Mouse (Mus musculus) neutrophil, adult 5-6 weeks (primary cell): ENCODE measurements around the gene Dnah3. TPM values are rescaled to one million over a fixed set of nuclear protein-coding genes. Genes with fewer than 3 reads are reported as not detected.
A peak's percentile ranks its signal among the peaks of the same experiment; 100 is the strongest.

Experiments
- ATAC-seq: fragments of 151-379, 151-347 bp; 2 replicates; pipeline ENCODE4 v1.8.0; 2017; ENCODE audit warnings: mild to moderate bottlenecking, moderate TSS enrichment; ENCODE audit not compliant: insufficient number of reproducible peaks, poor library complexity, low FRiP score, severe bottlenecking; ENCODE audit errors: extremely low read depth
- total RNA-seq: library from RNA; stranded (forward); fragments of 200-1000 nt; gene quantifications from 2 replicates; pipeline ENCODE4 v1.2.3, GENCODE M21; 2017

Gene Dnah3
- total RNA-seq, 1 experiment from 2014 or later, result not detected

GRCm38 (mm10) chr7:119960546-119960945, 134.5 kb downstream of the Dnah3 start:
- no peak for ATAC-seq

DNA sequence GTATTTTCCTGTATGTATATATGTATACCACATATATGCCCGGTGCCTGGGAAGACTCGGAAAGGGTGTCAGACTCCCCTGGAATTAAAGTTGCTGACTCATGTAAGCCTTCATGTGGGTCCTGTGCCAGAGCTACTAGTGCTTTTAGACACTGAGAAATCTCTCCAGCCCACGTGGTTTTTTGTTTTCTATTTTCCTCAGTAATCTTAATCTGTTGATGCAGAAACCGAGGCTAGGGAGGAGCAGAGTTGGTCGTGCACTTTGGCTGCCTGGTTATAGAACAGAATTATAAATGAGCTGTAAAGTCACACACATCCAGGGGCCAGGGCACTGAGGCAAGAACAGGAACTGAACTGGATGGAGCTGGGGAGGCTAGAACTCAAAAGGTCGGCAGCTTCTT, 135.1 kb downstream of the Dnah3 start:
- no peak for ATAC-seq

DNA sequence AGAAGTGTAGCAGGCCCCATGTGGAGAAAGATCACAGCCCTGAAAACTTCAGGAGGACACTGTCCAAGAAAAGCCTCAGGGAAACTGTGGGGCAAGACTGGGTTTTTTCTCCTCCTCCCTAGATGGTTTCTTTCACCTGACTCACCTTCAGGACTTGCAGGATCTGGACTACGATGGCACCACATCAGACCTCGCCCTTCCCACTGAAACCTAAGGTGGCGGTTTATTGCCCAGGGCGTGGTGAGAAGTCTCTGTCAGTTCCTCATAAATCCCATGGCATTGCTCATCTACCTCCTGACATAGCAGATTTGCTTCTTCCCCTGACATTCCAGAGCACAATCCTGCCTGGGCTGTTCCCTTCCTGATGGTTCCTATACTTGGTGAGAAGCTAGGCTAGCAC, 135.6 kb downstream of the Dnah3 start:
- ATAC-seq, result no peak

DNA sequence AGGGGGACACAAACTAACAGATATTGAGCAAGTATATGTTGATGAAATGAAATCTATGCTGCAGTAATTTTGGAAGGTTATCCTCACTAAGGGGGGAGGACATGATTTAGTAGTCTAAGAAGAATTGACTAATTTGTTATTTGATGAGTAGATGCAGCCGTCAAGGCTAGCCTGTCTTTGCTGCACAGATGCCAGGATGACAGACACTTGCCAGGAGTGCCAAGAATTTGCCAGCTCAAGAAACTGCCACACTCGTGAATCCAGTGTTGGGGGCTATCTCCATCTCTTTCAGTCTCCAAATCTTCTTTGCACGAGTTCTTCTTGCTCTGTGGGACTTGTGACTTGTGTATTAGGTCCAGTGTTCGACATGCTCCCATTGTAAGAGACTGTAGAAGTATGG, 136.0 kb downstream of the Dnah3 start:
- ATAC-seq, result no peak

DNA sequence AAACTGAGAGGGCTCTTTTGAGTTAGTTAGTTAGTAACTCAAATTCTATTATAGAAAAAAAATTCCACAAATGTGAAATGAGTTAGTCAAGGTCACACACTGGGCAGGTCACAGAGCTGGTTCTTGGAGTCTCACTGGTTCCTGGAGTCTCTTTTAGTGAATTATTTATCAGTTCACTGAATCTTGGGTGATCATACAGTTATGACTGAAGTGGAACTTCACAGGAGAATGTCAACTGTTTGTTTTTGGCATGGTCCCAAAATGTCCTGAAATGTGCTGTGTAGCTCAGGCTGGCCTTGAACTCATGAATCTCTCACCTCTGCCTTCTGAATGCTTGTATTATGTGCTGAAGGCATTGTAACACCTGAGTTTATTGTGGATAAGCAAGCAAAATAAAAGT, 137.7 kb downstream of the Dnah3 start:
- ATAC-seq, result no peak

DNA sequence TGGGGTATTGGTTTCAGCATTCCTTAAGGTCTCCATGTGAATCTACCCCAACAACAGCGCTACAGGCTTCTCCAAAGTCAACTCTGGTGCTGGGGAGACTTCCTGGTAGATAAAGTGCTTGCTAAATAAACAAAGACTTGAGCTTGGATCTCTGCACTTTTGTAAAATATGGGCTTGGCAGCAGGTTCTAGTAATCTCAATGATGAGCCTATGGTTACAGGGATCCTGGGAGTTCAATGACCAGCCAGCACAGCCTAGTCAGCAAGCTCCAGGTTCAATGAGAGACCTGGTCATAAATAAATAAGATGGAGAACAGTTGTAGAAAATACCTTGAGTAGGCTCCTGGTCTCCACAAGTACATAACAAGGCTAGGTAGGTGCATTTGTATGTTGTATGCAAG, 141.0 kb downstream of the Dnah3 start:
- ATAC-seq, result no peak

GRCm38 (mm10) chr7:119941569-119941968, 153.5 kb downstream of the Dnah3 start:
- ATAC-seq, result no peak

- ATAC-seq, result no peak
Measured at GRCm38 (mm10) chr7:119937036-119937435, 158.0 kb downstream of the Dnah3 start.

GRCm38 (mm10) chr7:119936321-119936720, 158.8 kb downstream of the Dnah3 start:
- no peak for ATAC-seq

GRCm38 (mm10) chr7:119928783-119929440, 166.2 kb downstream of the Dnah3 start:
- no peak for ATAC-seq

DNA sequence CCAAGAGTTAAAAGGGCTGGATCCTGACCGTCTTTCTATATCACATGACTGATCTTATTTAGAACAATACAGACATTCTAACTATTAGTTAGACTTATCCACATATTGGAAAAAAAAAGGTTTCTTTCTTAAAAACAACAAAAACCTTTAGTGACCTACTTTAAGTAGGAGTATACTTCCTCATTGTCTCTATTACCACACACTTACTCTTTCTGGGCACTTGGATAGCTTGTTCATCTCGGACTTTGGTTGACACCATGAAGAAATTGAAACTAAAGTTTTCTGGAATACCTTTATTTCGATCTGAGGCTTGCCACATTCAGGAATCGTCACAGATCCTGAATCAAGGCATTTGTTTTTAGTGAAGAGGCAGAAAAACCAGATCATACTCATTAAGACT, 174.0 kb downstream of the Dnah3 start:
- ATAC-seq, result no peak

- no peak for ATAC-seq
Measured at GRCm38 (mm10) chr7:119920457-119920856, 174.6 kb downstream of the Dnah3 start.

DNA sequence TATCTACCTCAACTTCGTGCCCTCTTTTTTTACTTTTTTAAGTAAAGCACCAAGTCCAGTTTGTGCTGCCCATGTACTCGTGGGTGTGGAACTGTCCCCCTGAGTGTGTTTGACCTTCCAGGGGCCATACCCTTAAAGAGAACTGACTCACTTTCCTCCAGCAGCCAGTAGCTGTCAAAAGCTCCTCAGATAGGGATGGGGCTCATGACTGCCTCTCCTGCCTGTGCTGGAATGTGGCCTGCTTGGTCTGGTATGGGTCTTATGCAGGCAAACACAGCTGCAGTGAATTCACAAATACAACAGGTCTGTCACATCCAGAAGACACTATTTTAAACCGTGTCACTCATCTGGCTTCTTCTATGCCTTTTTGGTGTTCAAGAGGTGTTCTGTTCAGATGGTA, 183.4 kb downstream of the Dnah3 start:
- no peak for ATAC-seq

DNA sequence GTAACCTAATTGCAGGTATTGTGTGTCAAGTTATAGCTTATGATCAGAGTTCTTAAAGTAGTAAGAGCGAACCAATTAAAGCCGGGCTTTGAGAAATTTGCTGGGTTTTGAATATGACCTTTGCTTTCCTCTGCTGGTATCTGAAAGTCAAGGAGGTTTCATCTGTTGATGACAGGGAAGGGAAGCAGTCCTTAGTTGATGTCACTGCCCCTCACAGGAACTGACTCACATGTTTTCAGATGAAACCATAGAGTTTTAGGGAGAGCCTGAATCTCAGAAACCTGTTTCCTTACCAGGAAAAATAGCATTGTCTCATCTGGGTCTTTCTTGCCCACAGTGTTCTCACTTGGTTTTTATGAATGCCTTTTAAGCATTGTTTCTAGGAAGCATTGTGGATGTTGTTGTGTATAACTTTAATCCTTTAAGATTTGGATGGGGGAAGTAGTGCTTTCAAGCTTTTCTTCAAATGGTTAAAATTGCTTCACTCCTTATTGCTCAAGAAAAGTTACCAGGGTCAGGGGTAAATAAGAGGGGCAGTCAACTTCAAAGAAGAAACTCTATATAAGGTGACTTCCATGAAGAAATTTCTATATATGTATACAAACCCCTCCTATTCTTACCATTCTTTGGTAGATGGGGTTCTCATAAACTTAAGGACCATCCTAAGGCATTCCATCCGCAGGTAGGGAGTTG, 188.4 kb downstream of the Dnah3 start:
- no peak for ATAC-seq

- no peak for ATAC-seq
Measured at GRCm38 (mm10) chr7:119899386-119900057, 195.6 kb downstream of the Dnah3 start.

- no peak for ATAC-seq
Measured at GRCm38 (mm10) chr7:119898247-119898856, 196.7 kb downstream of the Dnah3 start.

DNA sequence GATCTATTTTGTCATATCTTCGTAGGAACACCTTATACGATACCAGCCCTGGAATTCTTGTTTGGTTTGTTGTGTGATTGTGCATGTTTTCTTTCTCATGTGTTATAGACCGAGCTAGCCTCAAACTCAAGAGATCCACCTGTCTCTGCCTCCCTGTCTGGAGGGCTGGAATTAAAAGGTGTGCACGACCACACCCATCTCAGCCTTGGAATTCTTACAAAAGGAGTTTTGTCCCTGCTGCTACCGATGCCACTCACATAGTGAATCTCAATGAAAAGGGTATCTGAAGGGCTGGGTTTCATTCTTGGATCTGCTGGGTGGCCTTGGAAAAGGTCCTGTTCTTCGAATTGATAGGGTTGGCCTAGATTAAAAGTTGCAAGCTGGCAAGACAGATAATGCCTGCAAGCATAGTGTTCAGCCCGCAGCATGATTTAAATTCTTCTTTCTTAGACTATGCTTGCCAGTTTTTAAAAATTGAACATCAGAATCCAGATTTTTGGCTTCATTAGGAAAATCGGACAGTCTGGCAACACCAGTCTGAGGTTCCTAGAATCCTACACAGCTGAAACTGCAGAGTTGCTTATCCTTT, 197.5 kb downstream of the Dnah3 start:
- no peak for ATAC-seq

- peak; percentile 98 for ATAC-seq
Measured at GRCm38 (mm10) chr7:119895639-119896512, 199.2 kb downstream of the Dnah3 start, which contains the start of the genes Lyrm1 and Dcun1d3. TSS of gene Lyrm1 (plus strand) at chr7:119895861. TSS of gene Dcun1d3 (minus strand) at chr7:119896298.
